Mouse (Mus musculus): ENCODE data around the gene Ptpn14.

- TF ChIP-seq CTCF (IDR thresholded peaks at IDR 0.05; ENCODE audit: low read depth, low read length) (no peak), POLR2A (IDR thresholded peaks at IDR 0.05; ENCODE audit: borderline replicate concordance, low read depth, low read length) (no peak)
Measured at GRCm38 (mm10) chr1:189743136-189743535, 15.1 kb downstream of the Ptpn14 start.

Measured in bone marrow macrophage, adult 2 months (primary cell).